Mouse (Mus musculus) spleen, adult 2 months (tissue): ENCODE data around the gene Boc.

Source experiments
- CTCF ChIP-seq: fragments of 200-500 bp; IDR thresholded peaks from 2 replicates; pipeline ENCODE4 v1.5.1; 2011; ENCODE audit warnings: mild to moderate bottlenecking, inconsistent platforms; ENCODE audit not compliant: insufficient read depth, insufficient read length, insufficient replicate concordance; ENCODE audit errors: extremely low read depth
- POLR2A ChIP-seq: fragments of 200-500 bp; IDR thresholded peaks from 2 replicates; pipeline ENCODE4 v1.6.1; 2011; ENCODE audit warnings: low read depth, low read length, inconsistent platforms

- no peak for TF ChIP-seq POLR2A
- no peak for TF ChIP-seq CTCF
Measured at GRCm38 (mm10) chr16:44542029-44542690, 16.5 kb downstream of the Boc start.
